Mouse (Mus musculus) stomach, postnatal 0 days (tissue): ENCODE measurements around the gene Frmd6. TPM values are rescaled to one million over a fixed set of nuclear protein-coding genes. Genes with fewer than 3 reads are reported as not detected.

ENCODE experiments used
- ATAC-seq: fragments of 200-750 bp; cut with Nextera tagmentation; 2 replicates; pipeline ENCODE4 v1.8.0; 2017; ENCODE audit not compliant: low FRiP score, low TSS enrichment
- DNase-seq: peaks from one replicate; pipeline ENCODE4 v3.0.0-alpha.2; 2016; ENCODE audit warnings: low spot score
- H3K27ac ChIP-seq: fragments of 300-500 bp; sonication (generic); replicated peaks from 2 replicates; pipeline ENCODE4 v1.5.1; 2014; ENCODE audit warnings: mild to moderate bottlenecking, control low read depth
- H3K27me3 ChIP-seq: fragments of 300-500 bp; sonication (generic); 2 replicates; pipeline ENCODE4 v1.6.1; 2014; ENCODE audit warnings: low read length; ENCODE audit not compliant: control insufficient read depth, insufficient read depth
- H3K36me3 ChIP-seq: fragments of 300-500 bp; sonication (generic); 2 replicates; pipeline ENCODE4 v1.6.1; 2014; ENCODE audit warnings: low read length, mixed read lengths; ENCODE audit not compliant: control insufficient read depth, insufficient read depth
- H3K4me1 ChIP-seq: fragments of 300-500 bp; sonication (generic); replicated peaks from 2 replicates; pipeline ENCODE4 v1.6.1; 2014; ENCODE audit warnings: antibody characterized with exemption; ENCODE audit not compliant: control insufficient read depth, insufficient read depth
- H3K4me2 ChIP-seq: fragments of 300-500 bp; sonication (generic); replicated peaks from 2 replicates; pipeline ENCODE4 v1.6.1; 2014; ENCODE audit warnings: low read depth, mild to moderate bottlenecking, control low read depth, moderate library complexity
- H3K4me3 ChIP-seq: fragments of 300-500 bp; sonication (generic); 2 replicates; pipeline ENCODE4 v1.5.1; 2014; ENCODE audit warnings: low read depth, low read length, control low read depth
- H3K9ac ChIP-seq: fragments of 300-500 bp; sonication (generic); 2 replicates; pipeline ENCODE4 v1.6.1; 2014; ENCODE audit warnings: mild to moderate bottlenecking, low read length, control low read depth, mixed read lengths
- H3K9me3 ChIP-seq: fragments of 300-500 bp; sonication (generic); 2 replicates; pipeline ENCODE4 v1.6.1; 2016; ENCODE audit warnings: low read length; ENCODE audit not compliant: control insufficient read depth
- CTCF ChIP-seq: IDR thresholded peaks from 2 replicates; pipeline ENCODE4 v1.5.1; 2016; ENCODE audit warnings: antibody characterized with exemption, low read depth, mild to moderate bottlenecking, moderate library complexity
- EP300 ChIP-seq: optimal IDR thresholded peaks from 2 replicates; pipeline ENCODE3; 2016; ENCODE audit warnings: antibody characterized with exemption
- WGBS: fragments of 180-500 bp; shearing (Covaris S2); extraction: QIAGEN DNeasy Blood & Tissue Kit; methylation state at CpG from one replicate; pipeline ENCODE4 v1.1.7; 2014; 5-methylcytosine and 5-hydroxymethylcytosine counted together
- polyA plus RNA-seq: library from polyadenylated mRNA; unstranded; fragments of >200 nt; fragmentation: Nextera tagmentation; extraction: Ambion mirVana; gene quantifications from 2 replicates; pipeline ENCODE4 v1.2.1, GENCODE M21; 2015

The Frmd6 gene
- polyA plus RNA-seq, 1 experiment from 2014 or later: 17.1 TPM

GRCm38 (mm10) chr12:70877926-70878710 is 52.8 kb downstream of the Frmd6 start:
- TF ChIP-seq EP300 (no peak), CTCF (no peak)
- no peak overlapping the region for H3K9ac ChIP-seq
- no peak overlapping the region for H3K4me3 ChIP-seq
- no peaks in the 10 kb centered on the region for H3K9me3 ChIP-seq
- ATAC-seq: no peak
- no peaks in the 10 kb centered on the region for H3K4me1 ChIP-seq
- H3K36me3 ChIP-seq: peaks cover 16% of the 10 kb centered on the region
- H3K27me3 ChIP-seq: no peaks in the 10 kb centered on the region
- H3K4me2 ChIP-seq: no peak overlapping the region
- WGBS: 82% methylated on average over 20 of the region's 20 CpGs
- no peak overlapping the region for H3K27ac ChIP-seq
- DNase-seq: no peak

- no peaks in the 10 kb centered on the region for H3K27me3 ChIP-seq
- DNase-seq (no peak), ATAC-seq (0 out of 2 replicates have a peak, but pooled peaks have one; percentile 21)
- H3K27ac ChIP-seq: no peak overlapping the region
- H3K4me2 ChIP-seq: no peak overlapping the region
- 63% methylated on average over 9 of the region's 9 CpGs for WGBS
- no peaks in the 10 kb centered on the region for H3K4me1 ChIP-seq
- H3K36me3 ChIP-seq: peaks cover 19% of the 10 kb centered on the region
- H3K9ac ChIP-seq: no peak overlapping the region
- H3K9me3 ChIP-seq: no peaks in the 10 kb centered on the region
- no peak for TF ChIP-seq EP300
- TF ChIP-seq CTCF: no peak
- no peak overlapping the region for H3K4me3 ChIP-seq
Measured at GRCm38 (mm10) chr12:70880396-70880975, 55.2 kb downstream of the Frmd6 start.

GRCm38 (mm10) chr12:70881340-70881739 is 56.0 kb downstream of the Frmd6 start:
- Histone ChIP-seq H3K9ac (no peak overlapping the region), H3K4me1 (no peaks in the 10 kb centered on the region), H3K27ac (no peak overlapping the region), H3K9me3 (no peaks in the 10 kb centered on the region), H3K4me2 (no peak overlapping the region), H3K27me3 (no peaks in the 10 kb centered on the region), H3K4me3 (no peak overlapping the region), H3K36me3 (peaks cover 19% of the 10 kb centered on the region)
- TF ChIP-seq CTCF (no peak), EP300 (no peak)
- peak; percentile 22 for DNase-seq
- 0 out of 2 replicates have a peak, but pooled peaks have one; percentile 21 for ATAC-seq
- 60% methylated on average over 12 of the region's 12 CpGs for WGBS

- H3K27me3 ChIP-seq: no peaks in the 10 kb centered on the region
- no peak overlapping the region for H3K27ac ChIP-seq
- no peak overlapping the region for H3K9ac ChIP-seq
- H3K9me3 ChIP-seq: no peaks in the 10 kb centered on the region
- DNase-seq (no peak), ATAC-seq (no peak)
- H3K4me3 ChIP-seq: no peak overlapping the region
- peaks cover 19% of the 10 kb centered on the region for H3K36me3 ChIP-seq
- WGBS: 95% methylated on average over 4 of the region's 4 CpGs
- TF ChIP-seq CTCF (no peak), EP300 (no peak)
- H3K4me2 ChIP-seq: no peak overlapping the region
- no peaks in the 10 kb centered on the region for H3K4me1 ChIP-seq
Measured at GRCm38 (mm10) chr12:70881854-70882253, 56.5 kb downstream of the Frmd6 start.

GRCm38 (mm10) chr12:70883141-70883540 is 57.8 kb downstream of the Frmd6 start:
- Histone ChIP-seq H3K36me3 (peaks cover 19% of the 10 kb centered on the region), H3K4me1 (no peaks in the 10 kb centered on the region), H3K27ac (no peak overlapping the region)

GRCm38 (mm10) chr12:70884113-70884512 is 58.8 kb downstream of the Frmd6 start:
- peak overlapping the region; percentile 36; the same call in 1 of the 2 replicates for H3K27ac ChIP-seq
- peaks cover 19% of the 10 kb centered on the region for H3K36me3 ChIP-seq
- no peak overlapping the region for H3K9ac ChIP-seq
- H3K4me2 ChIP-seq: no peak overlapping the region
- H3K9me3 ChIP-seq: no peaks in the 10 kb centered on the region
- 81% methylated on average over 7 of the region's 7 CpGs for WGBS
- ATAC-seq (no peak), DNase-seq (no peak)
- no peak overlapping the region for H3K4me3 ChIP-seq
- TF ChIP-seq EP300 (no peak), CTCF (peak; percentile 34)
- H3K27me3 ChIP-seq: no peaks in the 10 kb centered on the region
- H3K4me1 ChIP-seq: no peaks in the 10 kb centered on the region

More at GRCm38 (mm10) chr12:70883141-70883540, 57.8 kb downstream of the Frmd6 start:
- Histone ChIP-seq H3K27me3 (no peaks in the 10 kb centered on the region), H3K9me3 (no peaks in the 10 kb centered on the region), H3K4me3 (no peak overlapping the region), H3K9ac (no peak overlapping the region), H3K4me2 (no peak overlapping the region)
- ATAC-seq: no peak
- no peak for DNase-seq
- 90% methylated on average over 14 of the region's 14 CpGs for WGBS
- TF ChIP-seq CTCF (no peak), EP300 (no peak)
